Comparison of ENCODE assay signal across 20 mouse cellular contexts in the genomic region with DNA sequence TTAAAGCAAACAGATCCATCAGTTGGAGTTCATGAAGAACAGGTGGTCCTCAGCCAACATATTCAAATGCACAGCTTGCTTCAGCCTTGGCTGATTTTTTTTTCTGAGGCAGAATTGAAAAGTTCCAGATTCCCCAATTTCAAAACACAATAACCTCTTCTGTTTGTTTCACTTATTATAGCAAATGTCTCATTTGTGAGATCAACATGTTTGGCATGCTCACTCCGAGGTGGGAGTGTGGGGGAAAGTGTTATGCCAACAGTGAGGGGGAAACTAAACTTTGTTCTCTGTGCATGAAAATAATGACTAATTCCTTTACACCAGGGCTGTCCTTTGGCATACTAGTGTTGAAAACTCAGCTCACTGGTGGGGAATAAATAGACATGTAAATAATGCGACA.
DNase-seq lines count a peak whose midpoint lies in the region.
"Had no signal": no experiment of that assay in that cellular context is flagged by ENCODE, and none has a peak within 500 bp of the region (broad histone marks: within the 10 kb centered on the region; RNA-seq: fewer than 3 reads in every experiment).

No protein-coding gene starts in this region.

- peak; percentile 60 to 69 for DNase-seq in layer of hippocampus, adult 18-20 months (ENCODE audit: low spot score in 2 of 2)
- no peak for DNase-seq in layer of hippocampus, postnatal 25 days (ENCODE audit: extremely low spot score in 1 of 2, low spot score in 1 of 2)
- DNase-seq in brain, adult 2 months (ENCODE audit: low read depth, low spot score): peak; percentile 39
- peak; percentile 26 to 49 for DNase-seq in layer of hippocampus, adult 8-10 months (ENCODE audit: low spot score in 2 of 2)
- peak; percentile 18 for DNase-seq in telencephalon, adult 2 months (ENCODE audit: low read depth, low spot score)
- DNase-seq in heart, adult 11 months: no peak
- DNase-seq in gastrocnemius, postnatal 4 days (ENCODE audit: low spot score in 2 of 2): no peak
- DNase-seq: adrenal gland, adult 2 months; adrenal gland, postnatal 36 days; cerebellum, adult 8-10 months; cerebellum, postnatal 25 days; gastrocnemius, postnatal 10 days; kidney, adult 18-20 months; kidney, postnatal 36 days; liver, postnatal 0 days; lung, postnatal 36 days; right cerebral cortex, postnatal 25 days; spleen, adult 18-20 months; thymus, adult 18-20 months; thymus, postnatal 4 days had no signal

Comparison
In these comparisons a context has a peak if more than half of its experiments do, and no peak if none do; other contexts are left out.
1. DNase-seq: peak in layer of hippocampus, adult 18-20 months (2 of 2), brain, adult 2 months (single experiment), layer of hippocampus, adult 8-10 months (2 of 2) and telencephalon, adult 2 months (single experiment); none in layer of hippocampus, postnatal 25 days (0 of 2), heart, adult 11 months (single experiment) and gastrocnemius, postnatal 4 days (0 of 2).